Mouse (Mus musculus) heart, adult 2 months (tissue): ENCODE data around the gene Eps8.

Experiments
- EP300 ChIP-seq: fragments of 200-500 bp; IDR thresholded peaks from 2 replicates; pipeline ENCODE4 v1.6.1; 2011; ENCODE audit warnings: low read depth, low read length, control low read depth; ENCODE audit not compliant: insufficient read depth
- POLR2A ChIP-seq: fragments of 200-500 bp; IDR thresholded peaks from 2 replicates; pipeline ENCODE4 v1.6.1; 2011; ENCODE audit warnings: mild to moderate bottlenecking, low read depth, low read length, control low read depth; ENCODE audit not compliant: insufficient read depth

DNA sequence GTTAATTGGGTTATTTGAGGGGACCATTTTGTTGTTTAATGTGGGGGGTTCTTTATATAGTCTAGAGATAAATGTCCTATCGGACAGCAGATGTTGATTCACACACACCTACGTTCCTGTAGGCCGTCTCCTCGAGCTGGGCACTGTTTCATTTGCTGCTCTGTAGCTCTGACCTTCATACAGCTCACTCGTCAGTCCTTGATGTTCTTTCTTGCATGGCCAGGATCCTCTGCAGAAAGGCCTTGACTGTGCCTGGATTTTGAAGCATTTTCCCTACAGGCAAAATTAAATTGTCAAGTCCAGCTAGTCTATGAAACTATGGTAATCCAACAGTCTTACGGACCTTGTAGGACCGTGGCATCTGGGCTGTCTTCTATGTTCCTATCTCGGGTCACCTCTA lies 40.4 kb upstream of the Eps8 start:
- TF ChIP-seq EP300 (no peak), POLR2A (no peak)
